Mouse (Mus musculus) heart, embryonic 15.5 days (tissue): ENCODE results near the gene Gtf3c6. TPM values are rescaled to one million over a fixed set of nuclear protein-coding genes. Genes with fewer than 3 reads are reported as not detected.
A peak's percentile ranks its signal among the peaks of the same experiment; 100 is the strongest.
"Not testable (repeated sequence)": the region's sequence is repeated elsewhere in the genome, so short reads cannot be mapped to it uniquely, and the experiment has no call there.

ENCODE experiments used
- ATAC-seq: fragments of 200-750 bp; cut with Nextera tagmentation; replicated peaks from 2 replicates; pipeline ENCODE4 v1.8.0; 2017; ENCODE audit warnings: low read depth, moderate TSS enrichment; ENCODE audit not compliant: insufficient number of reproducible peaks, insufficient read depth, low FRiP score
- H3K27ac ChIP-seq: fragments of 300-500 bp; sonication (generic); 2 replicates; pipeline ENCODE4 v1.5.1; 2015; ENCODE audit warnings: mild to moderate bottlenecking, inconsistent platforms
- H3K27me3 ChIP-seq: fragments of 300-500 bp; sonication (generic); 2 replicates; pipeline ENCODE4 v1.6.1; 2015; ENCODE audit warnings: inconsistent platforms
- H3K36me3 ChIP-seq: fragments of 300-500 bp; sonication (generic); 2 replicates; pipeline ENCODE4 v1.6.1; 2015; ENCODE audit warnings: mild to moderate bottlenecking, inconsistent platforms
- H3K4me1 ChIP-seq: fragments of 300-500 bp; sonication (generic); replicated peaks from 2 replicates; pipeline ENCODE4 v1.6.1; 2015; ENCODE audit warnings: inconsistent platforms
- H3K4me2 ChIP-seq: fragments of 300-500 bp; sonication (generic); 2 replicates; pipeline ENCODE4 v1.6.1; 2015; ENCODE audit warnings: inconsistent platforms, mild to moderate bottlenecking, moderate library complexity
- H3K4me3 ChIP-seq: fragments of 300-500 bp; sonication (generic); 2 replicates; pipeline ENCODE4 v1.5.1; 2015; ENCODE audit warnings: mild to moderate bottlenecking, inconsistent platforms
- H3K9ac ChIP-seq: fragments of 300-500 bp; sonication (generic); 2 replicates; pipeline ENCODE4 v1.6.1; 2015; ENCODE audit warnings: mild to moderate bottlenecking, inconsistent platforms
- H3K9me3 ChIP-seq: fragments of 300-500 bp; sonication (generic); replicated peaks from 2 replicates; pipeline ENCODE4 v1.6.1; 2016; ENCODE audit warnings: inconsistent platforms
- WGBS: fragments of 180-500 bp; shearing (Covaris S2); methylation state at CpG from one replicate; pipeline ENCODE4 v1.1.7; 2015; ENCODE audit warnings: mixed read lengths; 5-methylcytosine and 5-hydroxymethylcytosine counted together
- polyA plus RNA-seq: library from polyadenylated mRNA; unstranded; fragments of >200 nt; fragmentation: Nextera tagmentation; extraction: Ambion mirVana; gene quantifications from 2 replicates; pipeline ENCODE4 v1.2.1, GENCODE M21; 2015

Gtf3c6 gene
- polyA plus RNA-seq: 59.9 and 65.9 TPM in 2 replicates

DNA sequence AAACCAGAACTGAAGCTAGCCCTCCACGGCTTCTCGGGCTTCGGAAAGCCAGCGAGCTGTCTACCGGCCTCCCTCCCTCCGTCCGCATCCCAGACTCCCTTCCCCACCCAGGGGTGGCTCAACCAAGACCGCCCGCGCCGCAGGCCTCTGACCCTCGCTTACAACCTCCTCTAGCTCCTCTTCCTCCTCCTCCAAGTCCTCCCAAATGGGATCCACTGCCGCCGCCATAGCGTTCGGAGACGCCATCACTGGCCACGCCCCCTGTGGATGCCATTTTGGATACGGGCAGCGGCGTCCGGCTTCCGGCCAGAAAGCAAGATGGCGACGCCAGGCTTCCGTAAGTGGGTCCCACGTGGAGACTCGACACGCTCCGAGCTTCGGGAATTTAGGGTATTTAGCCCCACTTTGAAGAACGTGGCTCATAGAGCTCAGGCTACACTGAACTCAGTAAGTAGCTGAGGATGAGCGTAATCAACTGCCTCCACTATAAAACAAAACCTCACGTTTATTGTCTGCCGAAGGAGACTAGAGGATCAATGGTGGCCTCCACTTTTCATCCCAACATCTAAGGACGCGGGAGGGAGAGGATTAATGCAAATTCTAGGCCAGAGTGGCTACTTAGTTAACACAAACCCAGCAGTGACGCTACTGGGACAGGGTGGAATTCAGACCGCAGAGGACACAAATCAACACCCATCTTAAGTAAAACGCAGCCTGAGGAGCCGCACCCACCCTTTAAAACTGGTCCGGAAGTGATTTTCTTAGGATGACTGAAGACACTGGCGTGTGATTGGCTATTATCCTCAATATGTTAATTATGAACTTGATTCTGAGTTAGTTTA, at the start of gene Gtf3c6:
Gtf3c6 (minus strand) TSS at position 695 of the 842 bp plus-strand sequence.
- ATAC-seq: peak; percentile 68
- Histone ChIP-seq H3K36me3 (peaks cover 16% of the 10 kb centered on the region), H3K4me3 (peak within 1 kb of the TSS; percentile 82), H3K27me3 (no peaks in the 10 kb centered on the region), H3K9ac (peak within 1 kb of the TSS; percentile 89), H3K27ac (peak within 1 kb of the TSS; percentile 87), H3K4me1 (peaks cover 18% of the 10 kb centered on the region), H3K9me3 (no peaks in the 10 kb centered on the region), H3K4me2 (peak within 1 kb of the TSS; percentile 65)
- WGBS: under 1% methylated on average over 43 of the region's 43 CpGs

DNA sequence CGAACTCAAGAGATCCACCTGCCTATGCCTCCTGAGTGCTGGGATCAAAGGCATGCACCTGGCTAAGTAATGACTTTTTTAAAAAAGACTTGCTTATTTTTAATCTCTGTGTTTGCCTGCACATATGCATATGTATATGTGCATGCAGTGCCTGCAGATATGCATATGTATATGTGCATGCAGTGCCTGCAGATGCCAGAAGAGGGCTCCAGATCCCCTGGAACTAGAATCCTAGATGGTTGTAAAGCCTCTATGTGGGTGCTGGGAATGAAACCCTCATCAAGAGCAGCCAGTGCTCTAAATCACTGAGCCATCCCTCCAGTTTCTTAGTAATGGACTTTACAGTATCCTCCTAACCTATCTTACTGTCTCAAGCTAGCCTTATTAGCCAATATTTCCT, 48.1 kb upstream of the Gtf3c6 start:
- Histone ChIP-seq H3K4me2 (no peak overlapping the region), H3K9ac (no peak overlapping the region), H3K27me3 (no peaks in the 10 kb centered on the region), H3K27ac (no peak overlapping the region), H3K4me3 (no peak overlapping the region), H3K9me3 (no peaks in the 10 kb centered on the region), H3K4me1 (no peaks in the 10 kb centered on the region), H3K36me3 (no peaks in the 10 kb centered on the region)
- ATAC-seq: no peak
- WGBS: 92% methylated on average over 1 of the region's 1 CpGs

DNA sequence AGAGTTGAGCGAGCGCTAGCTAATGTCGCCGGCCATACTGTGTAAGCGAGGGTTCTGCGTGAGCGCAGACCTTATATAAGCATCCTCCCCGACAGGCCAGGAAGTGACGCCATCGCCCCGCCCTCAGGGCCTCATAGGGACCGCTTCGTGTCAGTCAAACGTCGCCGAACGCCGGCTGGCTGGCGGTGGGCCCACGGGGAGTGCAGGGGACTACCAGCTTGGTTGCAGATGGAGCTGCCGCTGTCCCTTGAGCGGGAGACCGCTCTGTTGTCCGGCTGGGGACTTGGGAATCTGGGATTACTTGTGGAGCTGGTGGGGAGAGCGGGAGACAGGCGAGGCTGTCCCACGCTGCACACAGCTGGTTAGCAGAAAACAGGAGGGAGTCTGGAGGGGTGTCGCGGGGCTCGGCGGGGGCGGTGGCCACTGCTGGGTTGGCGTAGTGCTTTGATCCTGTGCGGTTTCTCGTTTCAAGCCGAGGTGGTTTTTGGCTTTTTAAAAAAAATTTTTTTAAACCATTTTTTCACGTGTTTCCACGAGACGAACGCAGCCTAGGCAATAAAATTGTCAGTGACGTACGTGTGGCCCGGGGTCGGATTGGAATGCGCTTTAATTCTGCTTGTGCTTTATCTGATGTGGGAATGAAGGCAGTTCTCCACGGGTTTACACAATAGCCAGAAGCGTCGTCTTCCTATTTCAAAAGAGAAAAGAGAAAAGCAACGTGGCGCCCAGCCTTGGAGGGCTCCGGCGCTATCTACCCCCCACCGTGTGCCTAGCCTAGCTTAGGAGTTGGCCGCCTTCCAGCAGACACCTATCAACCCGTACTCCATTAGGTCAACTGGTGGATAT, 44.5 kb upstream of the Gtf3c6 start, which contains the start of gene Amd1:
Amd1 (minus strand) TSS at position 47 of the 846 bp plus-strand sequence.
- H3K36me3 ChIP-seq: no peaks in the 10 kb centered on the region
- peak within 1 kb of the TSS; percentile 100 for H3K27ac ChIP-seq
- under 1% methylated on average over 55 of the region's 55 CpGs for WGBS
- H3K4me1 ChIP-seq: peaks cover 19% of the 10 kb centered on the region
- ATAC-seq: peak; percentile 95
- peak within 1 kb of the TSS; percentile 98 for H3K9ac ChIP-seq
- peak within 1 kb of the TSS; percentile 86 for H3K4me2 ChIP-seq
- no peaks in the 10 kb centered on the region for H3K9me3 ChIP-seq
- peak within 1 kb of the TSS; percentile 96 for H3K4me3 ChIP-seq
- no peaks in the 10 kb centered on the region for H3K27me3 ChIP-seq

DNA sequence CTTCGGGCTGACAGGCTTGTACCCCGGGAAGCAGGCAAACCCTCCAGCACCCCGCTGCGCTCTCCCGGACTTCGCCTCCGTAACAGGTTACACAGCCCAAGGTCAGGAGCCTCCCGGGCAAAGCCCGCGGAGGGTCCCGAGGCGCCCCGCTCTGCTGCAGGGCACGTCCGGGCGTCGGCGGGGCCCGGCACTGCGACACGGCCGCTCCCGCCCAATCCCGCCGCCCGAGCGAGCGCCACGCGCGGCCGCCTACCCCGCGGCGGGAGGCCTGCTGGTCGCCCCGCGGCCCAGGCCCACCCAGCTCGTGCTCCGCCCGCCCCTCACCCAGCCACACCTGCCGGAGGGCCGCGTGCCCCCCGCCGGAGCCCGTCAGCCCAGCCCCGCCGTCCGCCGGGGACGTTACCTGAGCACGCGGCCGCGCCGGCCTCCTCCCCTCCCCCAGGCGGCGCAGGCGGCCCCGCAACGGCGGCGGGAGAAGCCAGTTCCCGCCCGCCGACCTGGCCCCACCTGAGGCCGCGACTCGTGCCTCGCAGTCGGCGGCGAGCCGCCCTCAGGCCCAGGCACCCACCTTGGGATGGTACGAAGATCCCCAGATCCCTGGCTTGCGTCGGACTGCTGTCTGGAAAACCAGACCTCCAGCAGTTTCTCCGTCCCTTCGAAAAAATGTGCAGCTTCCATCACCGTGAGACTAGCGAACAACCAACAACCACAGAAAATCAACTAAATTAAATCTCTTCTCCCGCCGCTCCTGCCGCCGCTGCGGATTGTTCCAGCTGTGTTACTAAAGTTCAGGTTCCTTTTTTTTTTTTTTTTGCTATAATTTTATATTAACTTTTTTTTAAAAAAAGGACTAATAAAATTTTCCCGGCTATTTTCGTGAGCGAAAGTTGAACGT, 43.5 kb upstream of the Gtf3c6 start:
- peaks cover 19% of the 10 kb centered on the region for H3K4me1 ChIP-seq
- H3K36me3 ChIP-seq, H3K9me3 ChIP-seq, H3K27me3 ChIP-seq: not testable (repeated sequence)
- peak; percentile 39 for ATAC-seq
- H3K4me3 ChIP-seq: peak overlapping the region; percentile 96
- H3K27ac ChIP-seq: peak overlapping the region; percentile 93
- WGBS: 2% methylated on average over 65 of the region's 91 CpGs
- H3K9ac ChIP-seq: peak overlapping the region; percentile 98
- peak overlapping the region; percentile 86 for H3K4me2 ChIP-seq

DNA sequence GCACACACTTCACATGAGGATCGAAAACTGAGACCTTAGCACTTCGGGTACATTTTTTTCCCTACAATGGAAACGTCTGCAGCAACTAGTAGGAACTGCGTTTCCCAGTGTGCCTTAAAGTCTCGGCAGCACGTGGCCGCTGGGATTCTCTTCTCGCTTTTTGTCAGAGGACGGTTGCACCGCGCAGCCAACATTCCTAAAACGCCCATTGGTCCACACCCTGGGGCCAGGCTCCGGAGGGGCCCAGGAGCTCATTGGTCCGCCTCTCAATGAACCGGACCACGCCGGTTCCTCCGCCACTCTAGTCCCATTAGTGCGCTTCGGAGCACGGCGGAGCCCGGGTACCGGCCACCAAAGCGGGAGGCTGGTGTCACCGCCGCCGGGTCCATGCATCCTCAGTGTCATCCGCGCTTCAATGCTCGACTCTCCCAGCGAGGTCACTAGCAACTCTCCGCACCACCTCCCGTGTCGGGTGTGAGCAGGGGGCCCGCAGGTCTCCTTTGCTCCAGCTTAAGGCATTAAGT, 42.8 kb upstream of the Gtf3c6 start:
- Histone ChIP-seq H3K4me1 (peaks cover 23% of the 10 kb centered on the region), H3K9ac (peak overlapping the region; percentile 98), H3K4me3 (peak overlapping the region; percentile 96), H3K9me3 (no peaks in the 10 kb centered on the region), H3K27ac (peak overlapping the region; percentile 93), H3K4me2 (peak overlapping the region; percentile 86), H3K27me3 (no peaks in the 10 kb centered on the region), H3K36me3 (no peaks in the 10 kb centered on the region)
- WGBS: under 1% methylated on average over 36 of the region's 36 CpGs
- peak; percentile 79 for ATAC-seq

DNA sequence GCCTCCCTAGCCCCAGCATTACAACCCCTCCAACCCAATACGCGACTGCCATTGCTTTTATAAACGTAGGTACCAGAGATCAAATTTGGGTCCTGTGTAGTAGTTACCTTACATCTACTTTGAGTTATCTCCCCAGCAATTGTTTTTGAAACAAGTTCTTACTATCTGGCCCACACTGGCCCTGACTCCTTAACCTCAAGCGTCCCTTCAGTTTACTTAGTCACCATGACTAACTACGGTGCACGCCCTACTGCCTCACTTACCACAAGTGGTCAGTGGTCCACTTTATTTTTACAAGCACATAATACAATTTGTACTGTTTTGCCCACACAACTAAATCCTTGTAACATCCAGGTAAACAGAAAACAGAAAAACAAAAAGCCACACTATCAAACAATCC, 34.7 kb upstream of the Gtf3c6 start:
- Histone ChIP-seq H3K27me3 (no peaks in the 10 kb centered on the region), H3K9ac (no peak overlapping the region), H3K4me1 (peaks cover 8% of the 10 kb centered on the region), H3K4me3 (no peak overlapping the region), H3K9me3 (no peaks in the 10 kb centered on the region), H3K27ac (no peak overlapping the region), H3K4me2 (no peak overlapping the region), H3K36me3 (peaks cover 33% of the 10 kb centered on the region)
- 93% methylated on average over 6 of the region's 6 CpGs for WGBS
- no peak for ATAC-seq

DNA sequence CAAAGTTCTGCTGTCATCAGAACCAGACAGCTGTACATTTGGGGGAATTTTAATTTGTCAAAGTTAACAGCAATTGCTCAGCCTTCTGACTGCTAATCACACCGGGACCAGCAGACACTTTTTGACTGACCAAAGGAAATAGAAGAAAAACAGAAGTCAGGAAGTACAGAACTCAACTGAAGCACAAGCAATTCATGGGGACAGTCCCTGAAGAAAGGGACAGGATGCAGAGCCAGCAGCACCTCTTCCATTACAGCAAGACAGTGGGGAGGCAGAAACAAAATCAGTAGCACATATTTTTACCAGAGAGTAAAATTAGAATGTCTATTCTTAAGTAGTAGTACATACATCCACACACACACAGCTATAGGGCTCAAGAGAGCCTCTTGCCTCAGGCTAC, 28.9 kb upstream of the Gtf3c6 start:
- Histone ChIP-seq H3K4me3 (no peak overlapping the region), H3K4me1 (no peaks in the 10 kb centered on the region), H3K9ac (no peak overlapping the region), H3K27me3 (no peaks in the 10 kb centered on the region), H3K9me3 (no peaks in the 10 kb centered on the region), H3K27ac (no peak overlapping the region), H3K36me3 (peaks cover 32% of the 10 kb centered on the region), H3K4me2 (no peak overlapping the region)
- ATAC-seq: no peak
- 59% methylated on average over 1 of the region's 1 CpGs for WGBS

DNA sequence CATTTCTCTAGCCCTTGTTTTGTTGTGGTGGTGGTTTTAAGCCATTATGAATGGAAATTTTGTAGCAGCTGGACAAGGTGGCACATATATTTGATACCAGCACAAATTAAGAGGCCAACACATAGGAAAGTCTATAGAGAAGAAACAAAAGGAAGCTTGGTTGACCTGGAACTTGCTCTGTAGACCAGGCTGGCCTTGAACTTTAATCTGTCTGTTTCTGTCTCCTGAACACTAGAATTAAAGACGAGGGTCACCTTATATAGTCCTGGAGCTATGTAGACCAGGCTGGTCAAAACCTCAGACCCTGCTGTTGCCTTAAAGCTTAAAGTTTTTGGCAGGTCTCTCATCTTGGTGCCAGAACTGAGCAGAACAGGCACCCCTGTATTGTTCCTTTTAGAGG, 27.7 kb upstream of the Gtf3c6 start:
- H3K27me3 ChIP-seq: no peaks in the 10 kb centered on the region
- no peaks in the 10 kb centered on the region for H3K4me1 ChIP-seq
- no peak for ATAC-seq
- H3K9me3 ChIP-seq: no peaks in the 10 kb centered on the region
- H3K4me3 ChIP-seq: no peak overlapping the region
- H3K27ac ChIP-seq: no peak overlapping the region
- H3K9ac ChIP-seq: no peak overlapping the region
- peaks cover 21% of the 10 kb centered on the region for H3K36me3 ChIP-seq
- 94% methylated on average over 1 of the region's 1 CpGs for WGBS
- no peak overlapping the region for H3K4me2 ChIP-seq

DNA sequence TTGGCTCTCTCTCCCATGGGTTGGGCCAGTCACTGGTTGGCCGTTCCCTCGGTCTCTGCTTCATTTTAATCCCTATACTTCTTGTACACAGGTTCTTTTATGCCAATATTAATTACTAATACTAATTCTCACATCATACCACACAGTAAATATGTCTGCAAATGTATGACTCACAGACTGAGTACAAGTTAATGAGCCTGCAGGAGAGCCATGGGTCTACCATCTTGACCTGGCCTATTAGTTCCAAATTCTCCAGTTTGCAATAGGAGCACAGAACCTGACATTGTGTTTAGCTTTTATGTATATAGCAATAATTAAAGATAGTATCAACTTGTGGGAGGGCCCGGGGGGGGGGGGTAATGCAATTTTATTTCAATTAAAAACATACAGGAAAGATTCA, 27.1 kb upstream of the Gtf3c6 start:
- no peak for ATAC-seq
- Histone ChIP-seq H3K4me1 (no peaks in the 10 kb centered on the region), H3K9ac (no peak overlapping the region), H3K9me3 (no peaks in the 10 kb centered on the region), H3K36me3 (peaks cover 18% of the 10 kb centered on the region), H3K27ac (no peak overlapping the region), H3K27me3 (no peaks in the 10 kb centered on the region), H3K4me3 (no peak overlapping the region), H3K4me2 (no peak overlapping the region)
- WGBS: 94% methylated on average over 3 of the region's 3 CpGs

DNA sequence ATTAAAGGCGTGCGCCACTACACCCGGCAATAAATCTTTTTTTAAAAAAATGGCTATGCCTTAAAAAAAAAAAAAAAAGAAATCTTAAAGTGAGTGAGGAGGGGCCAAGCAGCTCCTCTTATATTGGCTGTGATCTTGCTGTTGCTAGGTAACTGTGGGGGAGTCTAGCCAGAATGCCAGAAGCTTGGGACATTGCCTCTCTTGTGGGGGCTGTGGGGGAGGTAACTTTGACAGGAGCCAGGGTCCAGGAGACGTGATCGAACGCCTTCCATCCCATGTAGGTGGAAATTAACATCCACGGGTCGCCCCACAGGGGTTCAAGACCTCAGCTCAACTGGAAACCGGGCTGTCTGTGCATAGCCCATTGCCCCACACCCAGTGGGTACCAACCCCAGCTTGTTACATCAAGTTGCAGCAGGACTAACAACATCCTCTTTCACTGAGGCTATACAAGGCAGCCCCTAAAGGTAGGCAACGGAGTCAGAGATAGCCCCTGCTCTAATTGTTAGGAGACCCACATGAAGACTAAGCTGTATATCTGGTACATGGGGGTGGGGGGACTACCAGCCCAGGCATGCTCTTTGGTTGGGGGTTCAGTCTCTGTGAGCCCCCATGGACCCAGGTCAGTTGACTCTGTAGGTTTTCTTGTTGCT, 26.4 kb upstream of the Gtf3c6 start:
- ATAC-seq: no peak
- H3K9me3 ChIP-seq: no peaks in the 10 kb centered on the region
- no peak overlapping the region for H3K9ac ChIP-seq
- WGBS: 83% methylated on average over 10 of the region's 10 CpGs
- H3K4me2 ChIP-seq: no peak overlapping the region
- no peaks in the 10 kb centered on the region for H3K27me3 ChIP-seq
- H3K4me1 ChIP-seq: no peaks in the 10 kb centered on the region
- H3K36me3 ChIP-seq: peaks cover 14% of the 10 kb centered on the region; the same call in 1 of the 2 replicates
- H3K27ac ChIP-seq: no peak overlapping the region
- no peak overlapping the region for H3K4me3 ChIP-seq
